Mouse (Mus musculus) E14TG2a.4 (cell line): ENCODE data around the gene Pcdh18.

Source experiments
- CTCF ChIP-seq: conservative IDR thresholded peaks from 2 replicates; pipeline ENCODE4 v1.5.1; 2014; ENCODE audit warnings: low read length
- POU5F1 ChIP-seq: IDR thresholded peaks from 2 replicates; pipeline ENCODE4 v1.6.1; 2014; ENCODE audit warnings: low read length, borderline replicate concordance

GRCm38 (mm10) chr3:49756870-49757625 lies at the start of gene Pcdh18:
- TF ChIP-seq CTCF (no peak), POU5F1 (no peak)
